Comparison of ENCODE assay signal across 19 mouse cellular contexts in the genomic region with DNA sequence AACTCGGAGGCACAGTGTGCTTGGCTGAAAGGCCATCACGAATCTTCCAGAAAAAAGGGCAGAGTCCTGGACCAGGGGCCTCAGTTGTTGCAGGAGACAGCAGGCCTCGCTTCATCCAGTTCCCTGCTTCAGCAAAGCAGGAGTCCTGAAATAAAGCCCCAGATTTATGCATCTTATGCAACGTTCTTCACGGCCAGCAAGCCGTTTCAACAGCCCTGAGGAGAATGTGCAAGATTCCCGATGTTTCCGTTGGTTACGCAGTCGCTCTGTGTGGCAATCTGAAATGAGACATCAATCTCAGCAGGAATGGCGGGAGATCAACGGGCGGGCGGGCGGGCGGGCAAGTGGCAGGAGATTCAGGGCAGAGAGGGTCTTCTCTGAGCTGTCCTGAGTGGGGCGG. TPM values are rescaled to one million over a fixed set of nuclear protein-coding genes. Genes with fewer than 3 reads are reported as not detected.
A peak's percentile ranks its signal among the peaks of the same experiment; 100 is the strongest.
DNase-seq lines count a peak whose midpoint lies in the region; ATAC-seq and TF ChIP-seq lines count a peak whose summit lies in the region.
"Had no signal": no experiment of that assay in that cellular context is flagged by ENCODE, and none has a peak within 500 bp of the region (broad histone marks: within the 10 kb centered on the region; RNA-seq: fewer than 3 reads in every experiment).

No protein-coding gene starts in this region.

- H3K27me3 ChIP-seq in lung, postnatal 0 days (replicated peaks; ENCODE audit: insufficient read depth, low read length): no peaks in the 10 kb centered on the region
- no peaks in the 10 kb centered on the region for H3K27me3 ChIP-seq in kidney, adult 2 months (replicated peaks; ENCODE audit: control insufficient read depth, insufficient read depth, low read length)
- peaks cover 36% of the 10 kb centered on the region for H3K27me3 ChIP-seq in liver, embryonic 12.5 days (replicated peaks)

- no peaks in the 10 kb centered on the region for H3K9me3 ChIP-seq in lung, postnatal 0 days (ENCODE audit: low read length)
- no peaks in the 10 kb centered on the region for H3K9me3 ChIP-seq in liver, embryonic 12.5 days (replicated peaks)
- H3K9me3 ChIP-seq: embryonic facial prominence, embryonic 10.5 days; hindbrain, embryonic 12.5 days; limb, embryonic 13.5 days; midbrain, embryonic 10.5 days; neural tube, embryonic 13.5 days had no signal

- no peak for TF ChIP-seq EP300 in lung, postnatal 0 days (IDR thresholded peaks at IDR 0.05)

- H3K9ac ChIP-seq in lung, postnatal 0 days (replicated peaks; ENCODE audit: low read depth): no peak overlapping the region
- no peak overlapping the region for H3K9ac ChIP-seq in liver, embryonic 12.5 days
- H3K9ac ChIP-seq: hindbrain, embryonic 12.5 days; limb, embryonic 13.5 days; neural tube, embryonic 13.5 days had no signal

- peaks cover 7% of the 10 kb centered on the region for H3K4me1 ChIP-seq in lung, adult 2 months (ENCODE audit: control insufficient read depth, insufficient read depth, low read length)
- peaks cover 27% of the 10 kb centered on the region for H3K4me1 ChIP-seq in lung, postnatal 0 days (ENCODE audit: insufficient read depth, low read depth, low read length)
- peaks cover 13% of the 10 kb centered on the region for H3K4me1 ChIP-seq in kidney, adult 2 months (ENCODE audit: control insufficient read depth, insufficient read depth, low read length)
- peaks cover 24% of the 10 kb centered on the region for H3K4me1 ChIP-seq in liver, embryonic 12.5 days

- TF ChIP-seq POLR2A in lung, adult 2 months (IDR thresholded peaks at IDR 0.05; ENCODE audit: borderline replicate concordance, extremely low read depth, low read depth, low read length): no peak
- no peak for TF ChIP-seq POLR2A in kidney, adult 2 months (IDR thresholded peaks at IDR 0.05; ENCODE audit: low read depth, low read length)

- peak; percentile 4 for ATAC-seq in lung, postnatal 0 days
- peak; percentile 43 for ATAC-seq in megakaryocyte progenitor cell, adult 5-6 weeks (replicated peaks; ENCODE audit: poor library complexity)
- ATAC-seq in liver, embryonic 12.5 days: no peak
- ATAC-seq: forebrain, embryonic 14.5 days had no signal

- WGBS in lung, adult 2 months: 82% methylated on average over 17 of the region's 17 CpGs
- WGBS in lung, postnatal 0 days: 74% methylated on average over 17 of the region's 17 CpGs
- 86% methylated on average over 17 of the region's 17 CpGs for WGBS in kidney, adult 2 months
- 73% methylated on average over 17 of the region's 17 CpGs for WGBS in liver, embryonic 12.5 days (ENCODE audit: insufficient replicate concordance)

- no peak overlapping the region for H3K4me3 ChIP-seq in lung, adult 2 months (replicated peaks; ENCODE audit: extremely low read depth, low read depth, low read length)
- H3K4me3 ChIP-seq in lung, postnatal 0 days (ENCODE audit: low read depth, low read length): no peak overlapping the region
- H3K4me3 ChIP-seq in kidney, adult 2 months (ENCODE audit: insufficient read depth, low read depth, low read length): no peak overlapping the region
- no peak overlapping the region for H3K4me3 ChIP-seq in liver, embryonic 12.5 days
- H3K4me3 ChIP-seq: embryonic facial prominence, embryonic 10.5 days; hindbrain, embryonic 12.5 days; limb, embryonic 13.5 days; midbrain, embryonic 10.5 days; neural tube, embryonic 13.5 days had no signal

- TF ChIP-seq CTCF in lung, adult 2 months (IDR thresholded peaks at IDR 0.05; ENCODE audit: insufficient read depth, low read length): no peak
- no peak for TF ChIP-seq CTCF in lung, postnatal 0 days (IDR thresholded peaks at IDR 0.05)
- TF ChIP-seq CTCF in kidney, adult 2 months (conservative IDR thresholded peaks at IDR 0.05; ENCODE audit: insufficient read depth, insufficient read length, low read depth, low read length): no peak

- H3K27ac ChIP-seq in lung, postnatal 0 days (ENCODE audit: low read length): no peak overlapping the region
- no peak overlapping the region for H3K27ac ChIP-seq in kidney, adult 2 months (ENCODE audit: insufficient read depth, low read depth, low read length)
- no peak overlapping the region for H3K27ac ChIP-seq in liver, embryonic 12.5 days
- H3K27ac ChIP-seq: embryonic facial prominence, embryonic 10.5 days; hindbrain, embryonic 12.5 days; limb, embryonic 13.5 days; midbrain, embryonic 10.5 days; neural tube, embryonic 13.5 days had no signal

- peak; percentile 62 for DNase-seq in adrenal gland, adult 2 months
- no peak for DNase-seq in adrenal gland, adult 8-10 months
- DNase-seq in lung, adult 18-20 months: peak; percentile 53 to 55
- DNase-seq in lung, adult 2 months: no peak
- peak; percentile 85 for DNase-seq in lung, postnatal 0 days (ENCODE audit: low spot score)
- DNase-seq in kidney, adult 2 months: no peak
- DNase-seq: cerebellum, adult 11-12 months; kidney, adult 18-20 months; kidney, postnatal 14 days; layer of hippocampus, adult 9-11 months; thymus, postnatal 4 days had no signal

- 0 out of 2 replicates have a peak, but pooled peaks cover 4% of the 10 kb centered on the region for H3K36me3 ChIP-seq in lung, postnatal 0 days (ENCODE audit: insufficient read depth, low read length)
- H3K36me3 ChIP-seq in kidney, adult 2 months (ENCODE audit: control insufficient read depth, insufficient read depth, low read length): no peaks in the 10 kb centered on the region
- H3K36me3 ChIP-seq in liver, embryonic 12.5 days: no peaks in the 10 kb centered on the region
- H3K36me3 ChIP-seq: embryonic facial prominence, embryonic 10.5 days; hindbrain, embryonic 12.5 days; limb, embryonic 13.5 days; neural tube, embryonic 13.5 days had no signal

- H3K4me2 ChIP-seq in lung, postnatal 0 days (replicated peaks; ENCODE audit: low read depth, low read length): no peak overlapping the region
- no peak overlapping the region for H3K4me2 ChIP-seq in liver, embryonic 12.5 days
- H3K4me2 ChIP-seq: hindbrain, embryonic 12.5 days; limb, embryonic 13.5 days; neural tube, embryonic 13.5 days had no signal

RNA-seq across cellular contexts. Expression of a gene that starts 4.8 kb away (rescaled TPM):
- total RNA-seq in adrenal gland, adult 2 months (2021): 10 to 100 TPM; 11.9 to 41.9 TPM
- 49.1 and 74.7 TPM in 2 replicates for polyA plus RNA-seq in adrenal gland, adult 2 months (2012; rRNA removed)
- 10 to 100 TPM; 19.5 to 46.7 (median 34.6) TPM for total RNA-seq in adrenal gland, adult 8-10 months (2022)
- polyA plus RNA-seq in lung, adult 2 months (2012; rRNA removed): 38.6 and 44.7 TPM in 2 replicates
- 36.0 and 36.4 TPM in 2 replicates for polyA plus RNA-seq in lung, postnatal 0 days (2015; fragmentation: Nextera tagmentation; extraction: Ambion mirVana)
- 80.9 and 119 TPM in 2 replicates for total RNA-seq in megakaryocyte progenitor cell, adult 5-6 weeks (2015)
- total RNA-seq in megakaryocyte progenitor cell, adult 5-6 weeks (2017): 154 and 205 TPM in 2 replicates
- polyA plus RNA-seq in kidney, adult 2 months (2012; rRNA removed): 12.3 and 16.7 TPM in 2 replicates
- 10.6 TPM in 2 replicates for polyA plus RNA-seq in liver, embryonic 12.5 days (2016; fragmentation: Nextera tagmentation; extraction: Ambion mirVana)

Comparison
In these comparisons a context has a peak if more than half of its experiments do, and no peak if none do; other contexts are left out.
1. DNase-seq: peak in adrenal gland, adult 2 months (single experiment), lung, adult 18-20 months (2 of 2) and lung, postnatal 0 days (single experiment); none in adrenal gland, adult 8-10 months (single experiment), lung, adult 2 months (single experiment) and kidney, adult 2 months (single experiment).